Mouse (Mus musculus): ENCODE results near the gene Cdk6. TPM values are rescaled to one million over a fixed set of nuclear protein-coding genes. Genes with fewer than 3 reads are reported as not detected.
A peak's percentile ranks its signal among the peaks of the same experiment; 100 is the strongest.

The Cdk6 gene
- 5.7 and 8.6 TPM in 2 replicates for polyA plus RNA-seq (2012; rRNA removed)
- 13.9 and 15.5 TPM in 2 replicates for polyA plus RNA-seq (2014; fragmentation: Nextera tagmentation; extraction: Ambion mirVana)

DNA sequence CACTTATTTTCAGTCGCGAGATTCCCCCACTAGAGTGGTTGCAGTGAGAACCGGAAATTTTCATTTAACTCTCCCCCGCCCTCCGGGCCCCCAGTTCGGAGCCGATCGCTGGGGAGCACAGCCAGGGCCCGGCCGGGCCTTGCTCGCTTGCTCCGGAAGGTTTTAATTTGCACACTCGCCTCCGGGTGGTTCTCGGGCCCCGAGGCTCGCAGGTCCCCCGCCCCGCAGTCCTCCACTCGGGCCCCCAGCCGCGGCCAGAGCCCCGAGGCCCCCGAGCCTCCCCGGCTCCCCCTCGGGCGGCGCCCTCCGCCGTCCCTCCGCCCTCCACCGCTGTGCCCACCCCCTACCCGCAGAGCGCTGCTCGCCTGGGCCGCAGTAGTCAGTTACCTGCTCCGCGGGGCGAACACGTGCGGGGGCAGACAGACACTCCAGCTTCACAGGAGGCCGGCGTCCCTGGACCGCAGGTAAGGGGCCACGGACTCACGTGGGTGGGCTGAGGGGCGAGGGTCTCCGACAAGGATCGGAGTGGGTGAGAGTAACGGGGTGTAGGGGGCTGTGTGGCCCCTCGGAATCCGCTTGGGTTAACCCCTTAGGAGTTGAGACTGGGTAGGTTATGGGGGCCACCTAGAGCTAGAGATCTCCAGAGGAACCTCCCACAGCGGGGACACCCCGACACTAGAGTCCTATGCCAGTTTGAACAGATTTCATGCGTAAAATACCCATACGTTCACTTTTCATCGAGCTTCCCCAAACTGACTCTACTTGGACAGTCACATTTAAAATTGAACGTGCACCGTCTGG is at the start of gene Cdk6:
Gene Cdk6 (plus strand): TSS at position 375 of the 801 bp plus-strand sequence.
- Histone ChIP-seq H3K9me3 (ENCODE audit: control insufficient read depth, low read length) (no peaks in the 10 kb centered on the region), H3K4me1 (replicated peaks; ENCODE audit: control insufficient read depth in 2 of 2, insufficient read depth in 2 of 2, low read length in 1 of 2) (no peaks in the 10 kb centered on the region), H3K9ac (replicated peaks) (peak within 1 kb of the TSS; percentile 70), H3K4me3 (ENCODE audit: insufficient read depth in 1 of 2, low read depth in 2 of 2, low read length in 2 of 2) (peak within 1 kb of the TSS; percentile 72 to 78), H3K27me3 (ENCODE audit: control insufficient read depth, insufficient read depth, low read length) (no peaks in the 10 kb centered on the region), H3K4me2 (ENCODE audit: low read depth) (peak within 1 kb of the TSS; percentile 88), H3K36me3 (replicated peaks; ENCODE audit: control insufficient read depth, insufficient read depth, low read depth) (no peaks in the 10 kb centered on the region), H3K27ac (no peak within 1 kb of the TSS; the same call in 1 of the 2 replicates)
- ATAC-seq (ENCODE audit: insufficient read depth) (peak; percentile 42; the same call in 1 of the 2 replicates), DNase-seq (ENCODE audit: low read depth in 3 of 3, low spot score in 3 of 3) (no peak)
- under 1% methylated on average over 59 of the region's 59 CpGs for WGBS (ENCODE audit: insufficient replicate concordance)
- no peak for TF ChIP-seq CTCF (IDR thresholded peaks at IDR 0.05; ENCODE audit: low read depth)

GRCm38 (mm10) chr5:3293666-3294065 is 47.6 kb upstream of the Cdk6 start:
- no peak overlapping the region for H3K9ac ChIP-seq (replicated peaks)
- H3K36me3 ChIP-seq (replicated peaks; ENCODE audit: control insufficient read depth, insufficient read depth, low read depth) = no peaks in the 10 kb centered on the region
- no peaks in the 10 kb centered on the region for H3K27me3 ChIP-seq (ENCODE audit: control insufficient read depth, insufficient read depth, low read length)
- TF ChIP-seq EP300 (IDR thresholded peaks at IDR 0.05; ENCODE audit: low read depth) (no peak), CTCF (IDR thresholded peaks at IDR 0.05; ENCODE audit: low read depth) (no peak)
- H3K4me3 ChIP-seq (ENCODE audit: insufficient read depth in 1 of 2, low read depth in 2 of 2, low read length in 2 of 2) = no peak overlapping the region
- H3K27ac ChIP-seq = no peak overlapping the region
- H3K4me2 ChIP-seq (ENCODE audit: low read depth) = no peak overlapping the region
- H3K4me1 ChIP-seq (replicated peaks; ENCODE audit: control insufficient read depth in 2 of 2, insufficient read depth in 2 of 2, low read length in 1 of 2) = no peaks in the 10 kb centered on the region
- DNase-seq (ENCODE audit: low read depth in 3 of 3, low spot score in 3 of 3) = no peak
- ATAC-seq (ENCODE audit: insufficient read depth) = no peak
- H3K9me3 ChIP-seq (ENCODE audit: control insufficient read depth, low read length) = no peaks in the 10 kb centered on the region
- WGBS (ENCODE audit: insufficient replicate concordance) = 57% methylated on average over 4 of the region's 4 CpGs

DNA sequence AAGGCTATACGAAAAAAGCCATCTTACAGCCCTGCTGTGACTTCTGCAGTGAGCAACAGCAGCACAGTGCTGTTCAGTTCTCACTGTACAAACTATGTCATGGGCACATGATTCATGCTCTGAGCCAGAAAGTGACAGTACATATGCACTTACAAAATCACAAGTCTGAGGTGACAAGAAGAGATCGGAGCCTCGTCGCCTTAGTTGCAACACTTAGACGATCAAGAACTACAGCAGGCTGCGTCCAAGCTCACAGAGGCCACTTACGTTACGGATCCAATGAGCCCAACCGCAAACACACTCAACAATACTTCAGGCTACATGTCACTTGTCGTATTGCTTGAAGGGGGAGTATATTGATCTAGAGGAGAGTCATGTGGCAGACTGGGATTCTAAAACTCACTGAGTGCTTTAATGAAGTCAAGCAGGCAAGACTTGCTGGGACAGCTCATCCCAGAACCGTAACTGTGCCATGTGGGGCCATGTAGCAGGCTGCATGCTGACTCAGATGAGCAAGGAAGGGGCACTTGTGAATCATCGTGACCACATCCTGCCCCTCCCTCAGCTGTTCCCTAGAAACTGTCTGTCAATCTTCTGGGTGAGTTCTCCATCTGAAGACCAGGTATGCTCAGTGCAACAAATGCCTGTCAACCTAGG is 40.4 kb upstream of the Cdk6 start:
- WGBS (ENCODE audit: insufficient replicate concordance) = 36% methylated on average over 12 of the region's 12 CpGs
- Histone ChIP-seq H3K9ac (replicated peaks) (no peak overlapping the region), H3K4me2 (ENCODE audit: low read depth) (no peak overlapping the region), H3K4me3 (ENCODE audit: insufficient read depth in 1 of 2, low read depth in 2 of 2, low read length in 2 of 2) (no peak overlapping the region), H3K9me3 (ENCODE audit: control insufficient read depth, low read length) (no peaks in the 10 kb centered on the region), H3K27me3 (ENCODE audit: control insufficient read depth, insufficient read depth, low read length) (no peaks in the 10 kb centered on the region), H3K36me3 (replicated peaks; ENCODE audit: control insufficient read depth, insufficient read depth, low read depth) (no peaks in the 10 kb centered on the region), H3K27ac (no peak overlapping the region), H3K4me1 (replicated peaks; ENCODE audit: control insufficient read depth in 2 of 2, insufficient read depth in 2 of 2, low read length in 1 of 2) (no peaks in the 10 kb centered on the region)
- TF ChIP-seq CTCF (IDR thresholded peaks at IDR 0.05; ENCODE audit: low read depth) = no peak
- TF ChIP-seq EP300 (IDR thresholded peaks at IDR 0.05; ENCODE audit: low read depth) = no peak
- DNase-seq (ENCODE audit: low read depth in 3 of 3, low spot score in 3 of 3) = peak in 1 of 3 experiments; percentile 36
- no peak for ATAC-seq (ENCODE audit: insufficient read depth)

DNA sequence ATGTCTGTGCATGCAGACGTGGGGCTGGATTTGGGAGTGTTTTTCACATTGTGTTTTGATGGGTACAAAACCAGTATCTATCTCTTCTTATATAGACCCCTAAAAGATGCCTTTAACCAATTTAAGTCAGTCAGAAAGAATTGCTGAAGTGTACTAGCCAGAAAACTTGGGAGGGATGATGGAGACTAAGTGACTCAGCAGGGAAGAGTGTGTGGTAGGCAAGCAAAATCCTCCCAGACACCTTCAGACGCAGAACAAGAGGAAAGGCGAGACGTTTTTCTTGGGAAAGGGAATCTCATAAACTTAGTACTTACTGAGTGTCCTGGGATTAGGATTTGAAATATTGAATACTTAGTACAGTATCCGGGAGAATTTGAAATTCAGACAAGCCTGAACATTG is 39.8 kb upstream of the Cdk6 start:
- WGBS (ENCODE audit: insufficient replicate concordance) = 53% methylated on average over 5 of the region's 5 CpGs
- no peak overlapping the region for H3K27ac ChIP-seq
- no peak overlapping the region for H3K4me3 ChIP-seq (ENCODE audit: insufficient read depth in 1 of 2, low read depth in 2 of 2, low read length in 2 of 2)
- H3K4me2 ChIP-seq (ENCODE audit: low read depth) = no peak overlapping the region
- no peak for DNase-seq (ENCODE audit: low read depth in 3 of 3, low spot score in 3 of 3)
- no peak for ATAC-seq (ENCODE audit: insufficient read depth)
- H3K4me1 ChIP-seq (replicated peaks; ENCODE audit: control insufficient read depth in 2 of 2, insufficient read depth in 2 of 2, low read length in 1 of 2) = no peaks in the 10 kb centered on the region
- H3K9ac ChIP-seq (replicated peaks) = no peak overlapping the region
- H3K36me3 ChIP-seq (replicated peaks; ENCODE audit: control insufficient read depth, insufficient read depth, low read depth) = no peaks in the 10 kb centered on the region
- H3K27me3 ChIP-seq (ENCODE audit: control insufficient read depth, insufficient read depth, low read length) = no peaks in the 10 kb centered on the region
- H3K9me3 ChIP-seq (ENCODE audit: control insufficient read depth, low read length) = no peaks in the 10 kb centered on the region
- no peak for TF ChIP-seq EP300 (IDR thresholded peaks at IDR 0.05; ENCODE audit: low read depth)
- no peak for TF ChIP-seq CTCF (IDR thresholded peaks at IDR 0.05; ENCODE audit: low read depth)

DNA sequence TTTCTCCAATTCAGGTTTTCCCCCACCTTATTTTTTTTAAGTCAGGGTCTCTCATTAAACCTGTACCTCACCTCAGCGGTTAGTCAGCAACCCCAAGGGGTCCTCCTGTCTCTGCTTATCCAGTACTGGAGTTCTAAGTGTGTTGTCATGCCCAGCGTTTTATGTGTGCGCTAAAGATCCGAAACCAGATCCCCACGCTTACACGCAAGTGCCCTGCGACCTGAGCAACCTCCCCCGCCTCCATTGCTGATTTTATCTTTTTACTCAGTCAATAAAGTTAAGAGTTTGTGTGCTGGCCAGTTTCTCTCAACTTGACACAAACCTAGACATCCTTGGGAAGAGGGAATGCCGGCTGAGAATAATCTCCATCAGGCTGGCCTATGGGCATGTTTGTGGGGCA is 37.4 kb upstream of the Cdk6 start:
- WGBS (ENCODE audit: insufficient replicate concordance) = 76% methylated on average over 9 of the region's 9 CpGs
- H3K9me3 ChIP-seq (ENCODE audit: control insufficient read depth, low read length) = no peaks in the 10 kb centered on the region
- no peak for ATAC-seq (ENCODE audit: insufficient read depth)
- H3K4me1 ChIP-seq (replicated peaks; ENCODE audit: control insufficient read depth in 2 of 2, insufficient read depth in 2 of 2, low read length in 1 of 2) = no peaks in the 10 kb centered on the region
- DNase-seq (ENCODE audit: low read depth in 3 of 3, low spot score in 3 of 3) = no peak
- H3K36me3 ChIP-seq (replicated peaks; ENCODE audit: control insufficient read depth, insufficient read depth, low read depth) = no peaks in the 10 kb centered on the region
- TF ChIP-seq CTCF (IDR thresholded peaks at IDR 0.05; ENCODE audit: low read depth) (no peak), EP300 (IDR thresholded peaks at IDR 0.05; ENCODE audit: low read depth) (no peak)
- H3K4me2 ChIP-seq (ENCODE audit: low read depth) = no peak overlapping the region
- no peaks in the 10 kb centered on the region for H3K27me3 ChIP-seq (ENCODE audit: control insufficient read depth, insufficient read depth, low read length)
- no peak overlapping the region for H3K27ac ChIP-seq
- H3K9ac ChIP-seq (replicated peaks) = no peak overlapping the region
- H3K4me3 ChIP-seq (ENCODE audit: insufficient read depth in 1 of 2, low read depth in 2 of 2, low read length in 2 of 2) = no peak overlapping the region

Measured in liver, embryonic 14.5 days (tissue).